Mouse (Mus musculus) gastrocnemius, postnatal 36 days (tissue): ENCODE data around the gene Dll1. TPM values are rescaled to one million over a fixed set of nuclear protein-coding genes. Genes with fewer than 3 reads are reported as not detected.

Experiments
- DNase-seq, 2 experiments: peaks; one replicate each; pipeline ENCODE4 v3.0.0; 2022
- intact Hi-C: fragments of 180-260 bp; cut with DNase I; formaldehyde crosslinking; loops from one replicate; pipeline ENCODE4 v1.15.1; 2025
- total RNA-seq, 2 experiments: library from RNA; stranded (reverse); gene quantifications; 2 replicates each; pipeline ENCODE4 v1.2.3; 2021

Gene Dll1
- total RNA-seq, 2 experiments from 2014 or later: 3.2 to 3.4 TPM

DNA sequence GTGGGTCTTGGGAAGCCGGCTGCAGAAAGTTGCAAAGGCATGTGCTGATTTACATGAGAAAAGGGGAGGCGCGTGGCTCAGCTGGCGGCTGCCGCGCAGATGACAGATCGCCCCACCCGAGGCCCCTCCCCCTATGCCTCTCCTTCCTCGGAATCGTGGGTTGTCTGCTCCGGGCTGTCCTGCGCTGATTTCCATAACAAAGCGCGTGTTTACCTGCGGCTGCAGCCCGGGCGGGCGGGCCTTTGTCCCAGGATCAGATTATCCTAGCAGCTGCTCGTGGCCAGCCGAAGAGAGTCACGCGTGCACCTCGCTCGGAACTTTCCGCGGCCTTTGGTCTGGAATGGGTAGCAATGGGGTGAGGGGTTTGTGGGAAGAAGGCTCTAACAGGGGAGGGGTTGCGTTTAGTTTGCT is 4.0 kb upstream of the Dll1 start:
- DNase-seq: peak in 1 of 2 experiments; percentile 11
- intact Hi-C loops: no loop called here

DNA sequence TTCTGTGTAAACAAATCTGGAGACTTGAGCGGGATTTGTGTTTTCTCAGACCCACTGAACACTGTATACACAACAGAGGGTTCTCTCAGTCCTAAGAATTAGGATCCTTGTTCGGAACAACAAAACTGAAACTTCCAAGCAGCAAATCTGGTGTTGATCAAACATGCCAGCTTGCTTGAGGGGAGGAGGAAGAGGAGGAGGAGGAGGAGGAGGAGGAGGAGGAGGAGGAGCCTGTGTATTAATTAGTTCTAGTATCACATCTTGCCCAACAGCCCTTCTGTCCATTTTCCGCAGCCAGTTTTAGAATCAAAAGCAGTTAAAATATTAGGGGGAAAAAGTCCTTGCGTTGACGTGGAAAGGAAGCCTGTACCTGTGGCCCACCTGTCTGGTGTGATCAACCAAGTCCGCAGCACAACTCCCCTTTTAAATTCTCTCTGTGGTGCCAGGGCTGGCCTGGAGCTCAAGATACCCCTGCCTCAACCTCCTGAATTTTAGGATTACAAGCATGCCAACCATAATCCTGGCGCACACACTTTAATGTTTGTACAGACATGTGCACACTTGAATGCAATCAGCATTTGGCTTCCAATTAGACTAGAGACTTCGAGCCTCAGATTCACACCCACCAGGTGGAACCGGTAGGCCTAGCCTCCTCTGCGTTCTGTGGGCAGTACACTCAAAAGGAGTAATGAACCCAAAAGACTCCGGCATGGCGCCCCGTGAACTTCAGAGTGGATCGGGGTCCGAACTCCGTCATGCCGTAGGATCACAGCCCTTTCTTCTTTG is 3.3 kb upstream of the Dll1 start:
- no peak for DNase-seq
- intact Hi-C loops: loop anchor here (2.0 kb wide), 1 partner anchor 197 kb away; no protein-coding TSS in a partner anchor

DNA sequence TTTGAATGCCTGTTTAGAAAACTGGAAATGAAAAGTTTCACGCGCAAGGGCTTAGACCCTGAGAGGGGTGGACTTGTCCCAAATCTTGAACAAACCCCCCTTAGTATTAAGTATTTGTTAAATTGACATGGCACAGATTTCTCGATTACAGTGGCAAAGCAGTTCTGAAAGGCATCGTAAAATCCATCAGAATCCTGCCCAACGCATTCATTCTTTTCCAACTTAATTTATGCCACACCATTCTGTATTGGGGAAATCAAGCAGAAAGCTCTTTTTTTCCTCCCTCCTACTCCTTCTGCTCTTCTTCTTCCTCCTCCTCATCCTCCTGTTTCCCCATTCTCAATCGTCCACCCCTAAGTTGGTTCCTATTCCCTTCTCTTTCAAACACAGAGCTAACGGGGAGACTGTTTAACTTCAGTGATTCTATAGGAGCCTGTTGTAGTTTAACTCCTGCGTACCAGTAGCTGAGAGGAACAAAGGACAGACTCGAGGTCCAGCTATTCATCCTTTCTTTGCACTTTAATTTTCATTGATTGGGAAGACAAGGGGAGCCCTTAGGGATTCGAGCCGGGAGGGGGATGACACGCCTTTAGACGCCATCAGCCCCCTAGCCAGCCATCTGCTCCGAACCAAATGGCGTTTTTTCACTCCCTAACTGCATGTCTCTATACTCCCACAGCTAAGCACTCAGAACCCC is 1.9 kb upstream of the Dll1 start:
- intact Hi-C loops: loop anchor here (2.0 kb wide), 1 partner anchor 196 kb away; no protein-coding TSS in a partner anchor
- no peak for DNase-seq

GRCm38 (mm10) chr17:15377901-15378300 is 1.2 kb upstream of the Dll1 start:
- intact Hi-C loops: loop anchor here (1.0 to 2.0 kb wide), 2 partner anchors 195 to 316 kb away; no protein-coding TSS in a partner anchor
- peak in 1 of 2 experiments; percentile 11 for DNase-seq

- peak; percentile 39 to 62 for DNase-seq
- intact Hi-C loops: no loop called here
These were observed 775 bp downstream of the Dll1 start for GRCm38 (mm10) chr17:15375701-15376493.

DNA sequence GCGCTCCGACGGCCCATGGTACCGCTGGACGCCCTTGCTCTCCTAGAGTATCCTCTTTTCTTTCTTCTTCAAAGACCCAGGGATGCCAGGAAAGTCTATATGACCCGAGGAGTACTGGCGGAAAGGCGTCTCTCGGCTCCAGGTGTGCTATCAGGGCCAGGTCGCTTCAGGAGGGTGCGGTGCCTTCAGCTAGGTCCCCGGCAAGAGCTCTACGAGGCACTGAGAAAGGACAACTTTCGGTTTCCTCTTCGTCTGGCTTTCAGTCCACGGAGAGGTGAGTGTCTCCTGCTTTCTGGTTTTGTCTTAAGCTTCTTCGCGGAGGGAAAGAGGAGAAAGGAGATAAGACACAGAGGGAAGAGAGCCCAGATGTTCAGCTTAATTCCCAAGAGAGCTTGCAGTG is 1.4 kb downstream of the Dll1 start:
- intact Hi-C loops: no loop called here
- no peak for DNase-seq

GRCm38 (mm10) chr17:15374321-15375141 is 2.1 kb downstream of the Dll1 start:
- intact Hi-C loops: loop anchor here (5.0 kb wide), 1 partner anchor 87 kb away; no protein-coding TSS in a partner anchor
- DNase-seq: no peak

GRCm38 (mm10) chr17:15372931-15373652 is 3.6 kb downstream of the Dll1 start:
- no peak for DNase-seq
- intact Hi-C loops: loop anchor here (5.0 kb wide), 1 partner anchor 86 kb away; no protein-coding TSS in a partner anchor

DNA sequence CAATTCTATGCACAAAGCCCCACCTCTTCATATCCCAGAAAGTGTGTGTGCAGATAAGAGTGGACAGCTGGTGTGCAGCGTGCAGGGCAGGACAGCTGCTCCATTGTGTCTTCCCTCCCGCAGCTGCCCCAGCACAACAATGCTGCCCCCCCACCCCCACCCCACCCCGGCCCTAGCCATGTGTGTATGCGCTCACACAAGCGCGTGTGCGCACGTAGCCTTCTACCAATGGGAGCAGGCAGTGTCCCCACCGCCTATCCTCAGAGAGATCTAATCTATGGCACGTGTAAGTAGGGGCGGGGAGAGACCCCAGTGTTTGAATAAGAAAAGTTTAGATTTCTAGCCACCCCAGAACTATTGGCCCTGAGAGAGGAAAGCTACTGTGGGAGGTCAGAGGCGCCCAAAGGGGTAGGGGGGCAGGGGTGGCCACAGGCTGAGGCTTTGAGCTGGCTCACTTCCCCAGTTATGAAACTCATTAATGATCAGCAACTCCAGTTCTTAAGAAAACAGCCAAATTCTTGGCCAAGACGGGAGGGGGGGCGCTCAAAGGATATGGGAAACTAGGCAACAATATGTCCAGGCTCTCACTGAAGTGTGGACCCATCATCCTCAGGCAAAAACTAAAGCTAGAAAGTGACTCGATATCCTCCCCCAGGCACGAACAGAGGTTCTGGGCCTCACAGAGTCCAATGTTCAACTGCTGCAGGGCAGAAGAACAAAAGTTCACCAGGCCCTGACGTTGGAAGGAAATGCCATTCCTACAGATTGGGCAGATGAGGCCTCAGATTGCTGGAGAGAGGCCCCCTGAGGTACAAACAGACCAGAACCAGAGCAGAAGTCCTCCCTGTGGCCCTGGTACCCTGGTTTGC is 4.5 kb downstream of the Dll1 start:
- no peak for DNase-seq
- intact Hi-C loops: loop anchor here (5.0 kb wide), 1 partner anchor 85 kb away; no protein-coding TSS in a partner anchor

GRCm38 (mm10) chr17:15370401-15370800 is 6.3 kb downstream of the Dll1 start:
- intact Hi-C loops: loop anchor here (5.0 kb wide), 1 partner anchor 83 kb away; no protein-coding TSS in a partner anchor
- no peak for DNase-seq

GRCm38 (mm10) chr17:15365650-15366049 is 11.0 kb downstream of the Dll1 start:
- DNase-seq: peak in 1 of 2 experiments; percentile 18

GRCm38 (mm10) chr17:15363656-15364055 is 13.0 kb downstream of the Dll1 start:
- no peak for DNase-seq
- intact Hi-C loops: no loop called here

More at GRCm38 (mm10) chr17:15365650-15366049, 11.0 kb downstream of the Dll1 start:
- intact Hi-C loops: no loop called here

DNA sequence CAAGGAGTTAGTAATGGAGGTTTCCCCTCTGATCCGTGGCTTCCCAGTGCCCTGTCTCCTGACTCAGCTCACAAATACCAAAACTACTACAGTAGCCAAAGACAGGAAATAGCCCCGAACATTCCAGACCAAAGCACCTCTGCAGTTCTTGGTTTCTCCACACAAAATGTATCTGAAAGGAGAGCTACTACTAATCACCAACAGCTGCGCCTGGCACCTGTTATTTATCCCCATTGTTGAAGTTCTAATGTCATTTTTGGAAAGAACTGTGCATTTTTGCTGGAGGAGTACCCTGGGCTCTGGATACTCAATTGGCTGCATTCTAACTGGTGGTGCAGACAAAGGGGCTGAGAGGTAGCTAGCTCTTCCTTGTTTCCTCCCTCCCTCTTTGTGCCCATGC is 19.6 kb downstream of the Dll1 start:
- intact Hi-C loops: no loop called here
- no peak for DNase-seq

- DNase-seq: no peak
- intact Hi-C loops: no loop called here
These were observed 20.1 kb downstream of the Dll1 start for GRCm38 (mm10) chr17:15356526-15356925.

DNA sequence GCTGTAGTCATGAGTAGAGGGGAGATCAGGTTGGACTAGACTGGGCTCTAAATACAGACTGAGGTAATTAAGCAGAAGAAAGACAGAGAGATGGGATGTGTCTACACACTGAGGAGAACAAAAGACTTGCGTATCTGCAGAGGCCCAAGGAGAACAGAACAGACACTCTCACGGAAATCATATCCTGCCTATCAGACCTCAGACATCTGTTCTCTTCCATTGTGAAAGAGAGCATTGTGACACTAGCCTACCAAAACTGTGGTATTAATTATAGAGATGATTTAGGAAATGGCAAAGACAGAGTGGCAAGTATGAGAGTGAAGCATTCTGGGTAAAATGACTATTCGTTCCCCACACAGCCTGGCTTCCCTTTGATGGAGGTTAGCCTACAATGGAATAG is 21.6 kb downstream of the Dll1 start:
- DNase-seq: no peak
- intact Hi-C loops: no loop called here

DNA sequence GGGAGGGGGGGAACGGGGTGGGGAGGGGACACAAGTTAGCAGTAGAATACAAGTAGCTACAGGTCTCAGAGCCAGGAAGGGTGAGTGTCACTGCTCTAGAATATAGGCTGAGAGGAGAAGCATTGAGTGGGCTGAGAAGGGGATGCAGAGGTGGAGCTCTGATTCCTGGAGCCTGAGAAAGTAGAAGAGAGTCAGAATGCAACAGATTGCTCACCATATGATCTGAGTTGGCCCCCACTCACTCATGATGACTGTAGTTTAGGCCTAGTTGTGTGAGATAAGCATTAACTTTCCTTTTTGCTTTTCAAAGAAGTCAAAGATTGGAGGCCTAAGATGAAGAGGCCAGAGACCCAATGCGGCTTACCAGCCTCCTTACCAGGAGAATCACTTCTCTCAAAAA is 22.7 kb downstream of the Dll1 start:
- DNase-seq: no peak
- intact Hi-C loops: no loop called here

DNA sequence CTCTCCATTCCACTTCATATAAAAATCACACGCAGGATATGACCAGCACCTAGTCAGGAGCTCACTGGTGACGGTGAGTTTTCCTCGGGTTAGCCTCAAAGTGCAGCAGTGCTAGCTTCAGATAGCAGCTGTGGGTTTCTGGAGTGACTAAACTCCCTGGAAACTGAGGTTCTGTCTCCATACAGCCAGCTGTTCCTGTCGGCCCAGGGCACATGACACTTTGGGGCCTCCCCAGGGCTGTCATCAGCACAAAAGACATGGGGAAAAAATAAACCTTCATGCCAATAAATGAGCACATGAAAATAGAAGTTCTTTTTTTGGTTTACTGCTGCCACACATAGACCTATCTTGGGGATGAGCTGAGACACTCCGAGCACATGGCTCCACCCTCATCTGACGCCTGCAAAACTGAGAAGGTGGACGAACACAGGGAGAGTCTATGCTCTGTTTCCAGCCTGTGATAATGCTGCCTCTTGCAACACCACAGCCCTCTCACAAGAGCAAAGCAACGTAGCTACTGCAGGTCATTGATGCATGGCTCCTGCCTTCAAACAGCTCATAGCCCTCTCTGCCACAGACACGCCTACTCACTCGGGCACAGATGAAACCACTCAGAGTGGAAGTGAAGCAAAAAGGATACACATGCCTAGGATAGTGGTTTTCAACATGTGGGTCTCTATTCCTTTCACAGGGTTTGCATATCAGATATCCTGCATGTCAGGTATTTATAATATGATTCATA is 23.6 kb downstream of the Dll1 start:
- intact Hi-C loops: no loop called here
- DNase-seq: no peak
